Mouse (Mus musculus): ENCODE data around the gene Nfix. TPM values are rescaled to one million over a fixed set of nuclear protein-coding genes. Genes with fewer than 3 reads are reported as not detected.

Nfix gene
- total RNA-seq (2021) = 124 and 125 TPM in 2 replicates
- long read RNA-seq, experiment 1, transcript Nfix-201 (9 exons, 1,403 nt) = minor isoform, 5 of 29 reads
- long read RNA-seq, experiment 1, transcript Nfix-202 (10 exons, 1,728 nt) = major isoform, 10 of 29 reads
- long read RNA-seq, experiment 1, partial matches to known transcripts = 1 of 29 reads
- long read RNA-seq, experiment 1, other reads (novel, unspliced or antisense) = 13 of 29 reads
- long read RNA-seq, experiment 2, transcript Nfix-202 (10 exons, 1,728 nt) = major isoform, 16 of 39 reads
- long read RNA-seq, experiment 2, partial matches to known transcripts = 1 of 39 reads
- long read RNA-seq, experiment 2, other reads (novel, unspliced or antisense) = 20 of 39 reads

DNA sequence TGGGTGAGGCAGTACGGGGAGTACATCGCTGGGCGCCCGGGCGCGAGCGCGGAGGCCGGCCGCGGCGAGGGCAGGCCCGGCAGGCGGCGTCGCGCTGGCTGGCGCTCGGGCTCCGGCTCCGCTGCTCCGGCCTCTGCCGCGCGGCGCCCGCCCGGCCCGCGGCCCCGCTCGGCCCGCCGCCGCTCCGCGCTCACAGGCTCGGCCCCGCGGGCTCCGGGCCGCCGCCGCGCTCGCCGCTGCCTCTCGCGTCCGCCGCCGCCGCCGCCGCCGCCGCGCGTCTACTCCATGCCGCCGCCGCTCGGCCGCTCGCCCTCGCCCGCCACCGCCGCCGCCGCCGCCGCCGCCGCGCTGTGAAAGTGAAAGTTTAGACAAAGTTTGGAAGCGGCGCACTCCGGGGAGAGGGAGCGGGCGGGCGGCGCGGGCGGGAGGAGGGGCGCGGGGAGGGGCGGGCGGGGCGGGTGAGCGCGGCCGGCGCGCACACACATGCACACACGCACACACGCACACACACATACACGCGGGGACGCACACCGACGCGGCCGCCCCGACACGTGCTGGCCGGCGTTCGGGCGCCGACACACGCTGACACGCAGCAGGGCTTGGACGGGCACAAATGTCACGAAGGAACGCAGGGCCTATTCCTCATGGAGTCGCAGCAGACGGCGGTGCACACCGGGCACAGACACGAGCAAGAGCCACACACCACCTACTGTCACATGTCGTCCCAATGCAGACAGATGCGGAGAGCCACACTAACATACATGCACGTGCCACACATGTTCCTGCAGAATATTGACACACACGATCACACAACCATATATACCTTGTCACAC is at the start of gene Nfix:
Gene Nfix (minus strand): TSS at position 346 of the 833 bp plus-strand sequence.
- DNase-seq = peak; percentile 87

DNA sequence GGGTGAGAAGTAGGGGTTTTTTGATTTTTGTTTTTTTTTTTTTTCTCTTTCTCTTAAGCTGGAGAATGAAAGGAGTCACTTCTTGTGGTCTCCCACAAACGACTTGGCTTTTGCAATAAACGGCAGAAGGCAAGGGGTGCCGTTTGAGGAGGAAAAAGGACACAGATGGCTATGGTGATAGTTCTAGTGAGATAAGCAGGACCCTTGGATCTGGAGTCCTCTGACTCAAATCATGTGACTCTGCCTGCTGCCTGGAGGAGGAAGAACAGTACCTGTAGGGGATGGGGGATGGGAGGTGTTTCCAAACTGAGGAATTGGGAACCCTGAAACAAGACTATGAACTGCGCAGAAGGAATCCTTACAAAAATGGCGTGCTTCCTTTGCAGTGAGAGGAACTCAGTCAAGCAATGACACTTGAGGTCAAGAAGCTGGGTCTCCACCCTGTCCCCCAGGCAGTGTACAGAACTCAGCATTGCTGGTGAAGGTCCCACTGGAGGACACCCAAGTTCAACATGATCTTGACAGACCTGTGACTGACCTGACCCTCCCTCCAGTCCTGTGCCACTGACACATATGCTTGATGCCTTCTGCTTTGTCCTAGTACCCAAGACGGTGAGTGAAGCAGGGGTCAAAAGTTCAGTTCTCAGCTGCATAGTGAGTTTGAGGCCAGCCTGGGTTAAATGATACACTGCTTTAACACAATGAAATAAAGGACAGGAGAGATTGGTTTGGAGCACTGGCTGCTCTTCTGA is 47.7 kb upstream of the Nfix start:
- DNase-seq = no peak

DNA sequence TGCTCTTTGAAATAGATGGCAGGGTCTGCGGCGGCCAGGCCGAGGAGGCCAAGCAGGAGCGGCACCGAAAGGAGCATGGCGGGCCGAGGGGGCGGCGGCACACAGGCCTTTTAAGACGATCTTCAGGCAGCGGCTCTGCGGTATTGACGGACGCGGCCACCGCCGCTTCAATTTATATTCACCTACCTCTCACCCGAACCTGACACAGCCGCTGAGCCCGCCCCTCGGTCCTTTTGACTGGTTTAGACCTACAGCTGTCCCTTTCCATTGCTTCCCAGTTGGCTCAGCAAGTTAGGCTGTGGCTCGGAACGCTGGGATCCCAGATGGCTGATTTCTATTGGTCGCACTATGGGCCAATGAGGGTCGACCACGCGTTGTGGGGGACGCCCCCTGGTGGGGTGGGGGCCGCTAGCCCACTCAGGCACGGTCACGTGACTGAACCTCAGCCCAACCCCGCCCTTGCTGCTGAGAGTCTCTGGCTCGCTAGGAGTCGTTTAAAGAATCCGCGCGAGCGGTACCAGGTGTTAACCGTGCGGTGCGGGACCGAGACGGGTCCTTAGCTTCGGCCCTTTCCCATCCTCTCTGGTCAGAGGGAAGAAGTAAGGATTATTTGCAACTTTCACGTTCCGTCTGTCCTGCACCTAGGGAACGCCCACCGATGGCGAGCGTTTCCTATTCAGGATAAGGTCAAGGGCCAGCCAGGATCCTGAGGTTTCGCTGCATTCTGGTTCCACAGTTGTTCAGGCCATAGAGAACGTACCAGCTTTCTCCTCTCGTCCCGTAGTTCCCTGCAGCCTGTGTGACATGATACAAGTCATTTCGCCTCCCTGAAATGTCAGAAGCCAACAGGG is 46.8 kb upstream of the Nfix start, which contains the start of gene Calr:
Gene Calr (minus strand): TSS at position 213 of the 851 bp plus-strand sequence.
- peak; percentile 100 for DNase-seq

DNA sequence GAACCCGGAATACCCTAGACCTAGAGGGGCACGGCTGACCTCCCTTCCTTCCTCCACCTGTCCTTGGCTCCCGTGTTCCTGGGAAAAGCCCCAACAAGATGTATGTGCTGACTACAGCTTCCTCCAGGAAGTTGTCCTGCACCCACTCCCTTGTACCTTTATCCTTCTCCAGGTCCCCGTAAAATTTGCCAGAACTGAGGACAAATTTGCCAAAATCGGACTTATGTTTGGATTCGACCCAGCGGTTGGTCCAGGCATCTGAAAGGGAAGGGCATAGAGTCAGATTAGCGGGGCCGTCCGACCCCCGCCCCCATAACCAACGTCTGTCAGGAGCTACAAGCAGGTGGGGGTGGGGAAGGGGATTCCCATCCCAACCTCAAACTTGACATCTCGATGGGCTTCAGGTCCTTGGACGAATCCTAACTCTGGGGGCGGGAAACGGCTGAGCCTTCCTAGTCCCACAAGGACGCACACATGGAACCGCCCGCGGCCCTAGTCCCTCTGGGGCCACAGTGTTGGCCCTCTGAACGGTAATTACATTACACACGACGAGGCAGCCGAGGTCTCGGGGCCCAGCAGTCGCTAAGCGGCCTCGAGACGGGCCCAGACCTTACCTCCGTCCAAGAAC is 46.1 kb upstream of the Nfix start:
- DNase-seq = no peak

DNA sequence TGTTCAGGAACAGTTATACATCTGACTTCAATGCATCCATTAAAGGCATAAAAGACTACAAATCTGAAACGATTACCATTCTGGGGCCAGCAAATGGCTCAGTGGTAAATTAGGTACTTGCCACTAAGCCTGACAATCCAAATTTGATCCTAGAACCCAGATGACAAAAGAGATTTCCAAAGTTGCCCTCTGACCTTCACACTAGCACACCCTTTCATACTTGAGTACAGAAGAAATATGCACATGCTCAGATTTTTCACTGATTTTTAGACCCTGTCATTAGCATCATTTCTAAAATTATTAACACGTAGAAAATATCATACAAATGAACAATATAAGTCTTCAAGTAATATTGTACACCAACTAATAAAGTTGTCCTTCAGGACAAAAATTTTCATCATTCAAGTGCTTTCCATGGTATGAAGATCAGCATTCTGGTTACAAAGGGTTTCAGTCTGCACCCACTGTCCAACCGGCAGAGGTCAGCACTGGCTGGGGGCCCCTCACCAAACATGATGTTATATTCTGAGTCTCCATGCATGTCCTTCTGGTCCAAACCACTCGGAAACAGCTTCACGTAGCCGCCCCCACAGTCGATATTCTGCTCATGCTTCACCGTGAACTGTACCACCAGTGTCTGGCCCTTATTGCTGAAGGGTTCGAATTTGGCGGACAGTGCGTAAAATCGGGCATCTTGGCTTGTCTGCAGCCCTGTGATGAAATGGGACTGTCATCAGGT is 45.4 kb upstream of the Nfix start:
- peak; percentile 72 for DNase-seq

DNA sequence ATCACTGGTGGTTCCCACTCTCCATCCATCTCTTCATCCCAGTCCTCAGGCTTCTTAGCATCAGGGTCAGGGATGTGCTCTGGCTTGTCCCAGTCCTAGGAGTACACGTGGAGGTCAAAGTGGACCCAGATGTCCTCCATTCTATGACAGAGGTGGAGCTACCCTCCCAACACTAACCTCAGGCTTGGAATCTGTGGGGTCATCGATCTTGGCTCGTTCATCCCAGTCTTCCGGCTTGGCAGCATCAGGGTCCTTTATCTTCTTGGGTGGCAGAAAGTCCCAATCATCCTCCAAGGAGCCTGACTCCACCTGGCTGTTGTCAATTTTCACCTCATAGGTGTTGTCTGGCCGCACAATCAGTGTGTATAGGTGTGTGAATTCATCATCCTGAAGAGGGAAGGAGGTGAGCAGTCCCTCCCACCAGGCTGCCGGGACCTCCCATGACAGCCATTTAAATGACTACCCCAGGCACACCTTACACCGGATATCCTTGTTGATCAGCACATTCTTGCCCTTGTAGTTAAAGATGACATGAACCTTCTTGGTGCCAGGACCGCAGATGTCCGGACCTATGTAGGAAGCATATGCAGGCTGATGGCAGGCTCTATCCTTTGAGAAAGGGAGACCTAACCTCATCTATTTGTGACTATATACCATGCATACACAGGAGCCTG is 44.4 kb upstream of the Nfix start:
- no peak for DNase-seq

DNA sequence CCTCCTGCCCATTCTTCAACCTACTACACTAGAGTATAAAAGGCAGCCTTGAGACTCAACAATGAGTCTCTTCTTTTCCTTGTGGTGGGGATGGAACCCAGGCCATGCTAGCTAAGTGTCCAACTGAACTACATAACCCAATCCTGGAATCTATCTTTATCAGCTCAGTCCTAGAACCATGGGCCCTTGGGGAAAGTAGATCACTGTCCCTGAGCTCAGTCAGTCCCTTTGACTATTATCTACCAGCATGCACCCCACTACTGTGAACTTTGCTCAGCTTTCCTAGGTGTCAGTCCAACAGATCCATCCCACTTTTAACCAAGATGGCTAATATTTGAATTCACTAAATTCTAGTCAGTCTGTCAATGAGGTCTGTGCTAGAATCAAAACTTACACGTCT is 41.4 kb upstream of the Nfix start:
- no peak for DNase-seq

DNA sequence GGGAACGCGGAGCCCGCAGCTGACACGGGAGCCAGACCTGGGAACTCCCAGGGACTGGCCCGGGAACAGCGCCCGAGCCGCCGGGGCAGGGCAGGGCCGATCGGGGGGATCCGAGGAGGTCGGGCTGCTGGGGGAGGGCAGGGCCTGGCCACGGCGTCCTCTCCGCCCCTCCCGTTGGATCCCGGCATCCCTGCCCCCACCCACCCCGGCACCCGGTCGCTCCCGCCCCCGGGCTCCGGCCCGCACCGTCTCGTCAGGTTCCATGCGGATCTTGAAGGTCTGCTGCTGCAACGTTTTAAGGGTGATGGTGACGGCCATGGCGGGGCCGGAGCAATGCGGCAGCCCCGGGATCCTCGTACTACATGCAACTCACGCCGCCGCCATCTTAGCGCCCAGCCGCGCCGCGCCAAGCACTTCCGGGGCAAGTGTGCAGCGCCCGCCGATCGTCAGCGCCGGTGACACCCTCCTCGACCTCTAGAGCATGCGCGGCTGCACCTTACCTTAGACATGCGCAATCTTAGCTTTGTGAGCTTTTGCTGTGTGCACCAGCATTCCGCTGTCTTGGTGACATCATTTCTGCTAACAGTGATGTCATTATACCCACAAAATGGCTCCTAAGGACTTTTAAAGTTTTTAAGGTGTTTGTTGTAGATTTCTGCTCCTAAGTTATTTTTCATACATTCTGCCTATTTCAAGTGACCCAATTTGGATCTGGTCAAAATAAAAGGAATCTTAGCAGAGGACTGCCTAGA is 40.3 kb upstream of the Nfix start, which contains the start of gene Rad23a:
Gene Rad23a (minus strand): TSS at position 418 of the 752 bp plus-strand sequence.
- DNase-seq = peak; percentile 96

DNA sequence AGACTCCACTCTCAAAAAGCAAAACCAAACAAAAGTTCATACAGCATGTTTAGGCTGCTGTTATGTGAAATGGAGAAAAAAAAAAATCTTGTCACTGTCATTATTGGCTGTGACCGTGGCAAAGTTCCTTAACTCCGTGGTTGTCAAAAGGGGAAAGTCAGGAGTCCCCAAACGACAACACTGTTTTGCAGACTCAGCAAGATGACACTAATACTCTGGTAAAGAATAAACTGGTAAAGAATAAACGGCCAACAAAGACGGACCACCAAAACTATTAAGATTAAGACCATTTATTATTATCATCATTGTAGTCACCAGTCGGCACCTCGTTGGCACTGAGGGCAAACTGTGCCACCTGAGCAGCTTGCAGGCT is 39.7 kb upstream of the Nfix start:
- DNase-seq = no peak

DNA sequence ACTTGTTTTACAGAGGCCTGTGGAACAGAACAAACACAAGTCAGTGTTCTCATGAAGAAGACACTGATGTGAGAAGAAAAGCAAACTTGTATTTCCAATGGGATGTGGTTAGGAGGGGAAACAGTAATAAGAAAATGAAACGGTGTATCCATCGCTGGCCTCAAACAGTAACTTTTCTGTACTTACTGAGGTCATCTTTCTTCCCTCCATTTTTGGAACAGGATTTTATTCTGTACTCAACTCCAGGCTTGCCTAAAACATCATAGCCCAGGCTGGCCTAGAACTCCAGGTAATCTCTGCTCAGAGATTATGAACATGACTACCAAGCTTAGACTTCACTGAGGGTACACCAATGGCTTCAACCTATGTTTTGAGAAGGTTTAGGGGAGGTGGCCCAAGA is 39.3 kb upstream of the Nfix start:
- DNase-seq = no peak

DNA sequence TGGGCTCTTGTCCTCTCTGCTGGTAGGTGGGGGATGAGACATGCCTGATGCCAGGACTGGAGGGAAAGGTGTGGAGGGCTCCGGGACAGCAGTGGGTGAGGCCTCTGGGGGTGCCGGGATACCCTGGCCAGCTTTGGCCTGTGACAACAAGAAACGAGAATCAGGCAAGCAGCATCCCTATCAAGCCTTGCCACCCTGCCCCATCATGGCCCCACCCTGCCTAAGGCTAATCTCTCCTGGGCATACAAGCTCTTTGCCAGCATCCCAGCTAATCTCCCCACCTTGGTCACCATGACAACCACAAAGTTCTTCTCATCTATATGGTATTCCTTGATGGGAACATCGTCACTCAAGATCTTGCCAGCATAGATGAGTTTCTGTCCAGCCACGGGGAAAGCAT is 38.4 kb upstream of the Nfix start:
- DNase-seq = no peak

DNA sequence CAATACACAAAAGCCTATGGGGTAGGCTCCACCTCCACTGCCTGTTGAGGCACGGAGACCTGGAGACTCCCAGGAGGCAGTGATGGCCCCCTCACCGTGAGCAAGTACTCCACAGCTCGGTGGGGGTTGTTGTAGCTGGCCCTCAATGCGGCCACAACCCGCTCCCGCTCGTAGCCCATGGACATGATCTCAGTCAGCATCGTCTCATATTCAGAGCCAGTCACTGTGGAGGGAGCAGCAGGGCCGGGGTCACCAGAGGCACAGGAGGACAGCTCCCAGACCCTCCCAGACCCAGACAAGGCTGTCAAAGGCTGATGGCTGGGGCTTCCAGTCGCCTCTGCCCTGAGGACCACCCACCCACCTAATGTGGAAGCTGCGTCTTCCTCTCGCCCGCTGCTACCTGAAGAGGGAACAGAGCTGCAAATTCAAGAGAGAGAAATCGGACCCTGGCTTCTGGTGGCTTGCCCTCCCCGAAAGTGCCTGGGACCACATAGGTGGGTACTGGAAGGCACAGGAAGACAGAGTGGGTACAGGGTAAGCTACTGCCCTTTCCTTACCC is 37.8 kb upstream of the Nfix start:
- no peak for DNase-seq

DNA sequence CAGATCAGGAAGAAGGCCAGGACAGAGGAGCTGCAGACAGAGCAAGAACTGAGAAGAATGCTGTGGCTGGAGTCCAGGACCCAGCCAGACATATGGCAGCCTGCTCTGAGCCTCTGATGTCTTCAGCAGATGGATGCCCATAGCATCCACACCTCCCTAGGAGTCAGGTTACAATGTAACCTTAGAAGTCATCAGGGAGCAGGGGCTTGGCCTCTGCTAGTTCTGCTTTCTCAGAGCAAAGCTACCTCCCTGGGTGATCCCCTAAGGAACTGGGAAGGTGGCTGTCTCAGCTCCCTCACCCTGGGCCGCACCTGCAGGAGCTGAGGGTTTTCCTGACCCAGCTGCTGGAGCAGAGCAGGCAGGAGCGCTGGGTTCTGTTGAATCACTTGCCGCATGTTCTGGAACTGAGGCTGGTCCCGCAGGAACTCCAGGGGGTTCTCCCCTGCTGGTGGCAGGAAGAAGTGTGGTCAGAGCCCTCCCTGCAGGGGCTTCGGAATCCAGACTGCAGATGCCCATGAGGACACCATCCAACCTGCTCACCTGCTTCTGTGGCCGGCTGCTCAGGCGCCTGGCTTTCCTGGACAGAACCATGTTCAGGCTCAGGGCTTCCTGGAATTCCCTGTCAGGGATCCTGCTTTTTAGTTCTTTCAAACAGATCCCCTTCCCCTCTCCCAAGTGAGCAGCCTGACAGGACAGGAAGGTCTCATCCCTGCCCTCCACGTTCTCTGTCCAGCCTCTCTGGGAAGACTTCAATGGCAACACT is 37.2 kb upstream of the Nfix start:
- no peak for DNase-seq

DNA sequence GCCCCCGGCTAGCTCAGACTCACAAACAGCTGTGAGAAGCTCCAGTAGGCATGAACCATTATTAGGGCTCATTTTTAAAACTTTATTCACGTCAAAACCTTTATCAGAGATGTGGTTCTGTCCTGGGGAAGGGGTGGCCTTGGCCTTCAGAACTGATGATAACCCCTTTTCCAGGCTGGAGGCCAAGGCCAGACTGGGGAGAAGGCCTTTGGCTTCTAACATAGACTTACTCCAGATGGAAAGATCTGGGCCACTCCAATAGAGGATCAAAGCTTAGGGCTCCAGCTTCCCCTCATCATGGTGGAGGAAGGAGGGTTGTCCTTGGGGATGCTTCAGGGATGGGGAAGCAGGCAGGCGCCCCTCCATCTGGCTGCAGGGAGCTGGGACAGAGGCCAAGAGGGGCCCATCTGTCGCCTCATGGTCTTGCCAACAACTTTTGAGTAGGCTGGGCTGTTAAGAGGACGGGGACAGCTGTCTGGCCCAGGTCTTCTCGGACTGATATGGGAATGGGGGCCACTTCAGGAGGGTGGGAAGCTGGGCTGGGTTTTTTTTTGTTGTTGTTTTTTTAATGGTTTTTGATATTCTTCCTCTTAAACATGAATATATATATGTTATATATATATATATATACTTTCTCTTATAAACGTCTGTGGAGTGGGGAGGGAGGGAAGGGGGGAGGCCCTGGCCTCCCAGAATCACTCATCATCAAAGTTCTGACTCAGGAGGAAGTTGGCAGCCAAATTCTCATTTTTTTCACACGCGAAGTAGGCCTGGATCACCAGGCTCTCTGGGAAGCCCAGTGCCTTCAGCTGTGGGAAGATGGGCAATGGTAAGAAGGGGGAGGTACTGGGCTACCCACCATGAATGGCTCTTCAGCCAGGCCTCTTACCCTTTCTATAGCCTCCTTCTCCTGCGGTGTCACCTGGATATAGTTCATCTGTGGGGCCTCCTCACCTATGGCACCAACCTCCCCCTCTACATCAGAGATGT is 35.0 kb upstream of the Nfix start:
- DNase-seq = peak; percentile 61

DNA sequence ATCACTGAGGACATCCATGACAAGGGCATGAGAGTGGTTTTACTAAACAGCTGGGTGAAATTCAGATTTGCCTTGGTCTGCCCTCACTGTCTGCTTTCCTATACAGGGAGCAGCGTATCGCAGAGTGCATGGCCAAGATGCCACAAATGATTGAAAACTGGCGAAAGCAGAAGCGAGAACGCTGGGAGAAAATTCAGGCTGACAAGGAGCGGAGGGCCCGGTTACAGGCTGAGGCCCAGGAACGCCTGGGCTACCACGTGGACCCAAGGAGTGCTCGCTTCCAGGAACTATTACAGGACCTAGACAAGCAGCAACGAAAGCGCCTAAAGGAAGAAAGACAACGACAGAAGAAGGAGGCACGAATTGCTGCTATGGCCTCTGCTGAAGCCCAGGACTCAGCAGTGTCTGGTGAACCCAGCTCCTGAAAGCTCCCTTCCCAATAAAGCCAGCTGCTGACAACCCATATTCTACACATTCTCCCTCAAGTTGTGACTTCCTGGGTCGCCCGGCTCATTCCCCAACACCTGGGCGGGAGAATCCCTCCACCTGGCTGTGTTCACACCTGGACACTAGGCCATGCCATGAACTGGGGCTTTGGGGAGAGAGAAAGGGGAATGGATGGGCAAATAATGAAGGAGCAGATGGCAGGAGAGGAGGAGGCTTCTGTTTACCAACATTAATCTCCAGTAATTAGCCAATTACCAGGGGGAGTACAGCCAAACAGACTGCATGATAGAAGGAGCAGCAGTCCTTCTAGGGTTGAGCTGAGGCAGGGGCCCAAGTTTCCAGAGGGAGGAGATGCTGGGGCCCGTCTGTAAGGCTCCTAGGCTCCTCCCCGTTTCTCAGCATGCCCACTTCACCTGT is 34.1 kb upstream of the Nfix start:
- no peak for DNase-seq

Measured in adrenal gland, postnatal 14 days (tissue).